Mouse (Mus musculus) midbrain, embryonic 12.5 days (tissue): ENCODE results near the gene Noxa1. TPM values are rescaled to one million over a fixed set of nuclear protein-coding genes. Genes with fewer than 3 reads are reported as not detected.

Experiments used
- ATAC-seq: fragments of 200-750 bp; cut with Nextera tagmentation; 2 replicates; pipeline ENCODE4 v1.8.0; 2017; ENCODE audit warnings: low read depth, moderate TSS enrichment, moderate library complexity; ENCODE audit not compliant: low FRiP score
- H3K27ac ChIP-seq: fragments of 300-500 bp; sonication (generic); replicated peaks from 2 replicates; pipeline ENCODE4 v1.5.1; 2016; ENCODE audit warnings: mild to moderate bottlenecking
- H3K27me3 ChIP-seq: fragments of 300-500 bp; sonication (generic); 2 replicates; pipeline ENCODE4 v1.6.1; 2016; ENCODE audit warnings: mild to moderate bottlenecking
- H3K36me3 ChIP-seq: fragments of 300-500 bp; sonication (generic); 2 replicates; pipeline ENCODE4 v1.6.1; 2016
- H3K4me1 ChIP-seq: fragments of 300-500 bp; sonication (generic); 2 replicates; pipeline ENCODE4 v1.6.1; 2016
- H3K4me2 ChIP-seq: fragments of 300-500 bp; sonication (generic); replicated peaks from 2 replicates; pipeline ENCODE4 v1.6.1; 2016; ENCODE audit warnings: mild to moderate bottlenecking, moderate library complexity
- H3K4me3 ChIP-seq: fragments of 300-500 bp; sonication (generic); 2 replicates; pipeline ENCODE4 v1.5.1; 2016; ENCODE audit warnings: mild to moderate bottlenecking
- H3K9ac ChIP-seq: fragments of 300-500 bp; sonication (generic); replicated peaks from 2 replicates; pipeline ENCODE4 v1.6.1; 2016; ENCODE audit warnings: mild to moderate bottlenecking, moderate library complexity
- H3K9me3 ChIP-seq: fragments of 300-500 bp; sonication (generic); 2 replicates; pipeline ENCODE4 v1.6.1; 2016; ENCODE audit warnings: mild to moderate bottlenecking
- WGBS: fragments of 180-500 bp; shearing (Covaris S2); methylation state at CpG from one replicate; pipeline ENCODE4 v1.1.7; 2016; 5-methylcytosine and 5-hydroxymethylcytosine counted together
- microRNA-seq: library from miRNA; unstranded; fragments of <30 nt; microRNA quantifications from one replicate; pipeline ENCODE4, GENCODE M21; 2017
- polyA plus RNA-seq: library from polyadenylated mRNA; unstranded; fragments of >200 nt; fragmentation: Nextera tagmentation; extraction: Ambion mirVana; gene quantifications from 2 replicates; pipeline ENCODE4 v1.2.1, GENCODE M21; 2016

Gene Noxa1
- polyA plus RNA-seq, 1 experiment from 2014 or later: not detected

- Histone ChIP-seq H3K27me3 (no peaks in the 10 kb centered on the region), H3K4me1 (peaks cover 13% of the 10 kb centered on the region), H3K9ac (no peak overlapping the region), H3K4me2 (no peak overlapping the region), H3K4me3 (no peak overlapping the region), H3K36me3 (peaks cover 47% of the 10 kb centered on the region), H3K9me3 (no peaks in the 10 kb centered on the region), H3K27ac (no peak overlapping the region)
- no peak for ATAC-seq
- WGBS: 95% methylated on average over 7 of the region's 7 CpGs
Observed at GRCm38 (mm10) chr2:25058926-25059325, 36.0 kb downstream of the Noxa1 start.

- H3K27ac ChIP-seq: no peak overlapping the region
- H3K4me2 ChIP-seq: peak overlapping the region; percentile 93
- H3K9me3 ChIP-seq: no peaks in the 10 kb centered on the region
- H3K4me3 ChIP-seq: peak overlapping the region; percentile 88
- H3K9ac ChIP-seq: peak overlapping the region; percentile 79
- WGBS: 91% methylated on average over 21 of the region's 21 CpGs
- peaks cover 13% of the 10 kb centered on the region for H3K4me1 ChIP-seq
- H3K27me3 ChIP-seq: no peaks in the 10 kb centered on the region
- no peak for ATAC-seq
- peaks cover 35% of the 10 kb centered on the region for H3K36me3 ChIP-seq
Observed at GRCm38 (mm10) chr2:25055409-25056155, 39.4 kb downstream of the Noxa1 start.

GRCm38 (mm10) chr2:25055068-25055405 lies 39.9 kb downstream of the Noxa1 start:
- Histone ChIP-seq H3K9ac (peak overlapping the region; percentile 79), H3K36me3 (peaks cover 29% of the 10 kb centered on the region; the same call in 1 of the 2 replicates), H3K4me1 (peaks cover 13% of the 10 kb centered on the region), H3K9me3 (no peaks in the 10 kb centered on the region), H3K4me3 (peak overlapping the region; percentile 88), H3K27ac (no peak overlapping the region), H3K27me3 (no peaks in the 10 kb centered on the region), H3K4me2 (peak overlapping the region; percentile 93)
- ATAC-seq: peak; percentile 0; the same call in 1 of the 2 replicates
- 60% methylated on average over 2 of the region's 2 CpGs for WGBS

- peak; percentile 94 for ATAC-seq
- Histone ChIP-seq H3K4me2 (peak within 1 kb of the TSS; percentile 93), H3K9me3 (no peaks in the 10 kb centered on the region), H3K27me3 (no peaks in the 10 kb centered on the region), H3K4me1 (peaks cover 13% of the 10 kb centered on the region), H3K36me3 (peaks cover 25% of the 10 kb centered on the region; the same call in 1 of the 2 replicates), H3K9ac (peak within 1 kb of the TSS; percentile 79), H3K4me3 (peak within 1 kb of the TSS; percentile 88), H3K27ac (peak within 1 kb of the TSS; percentile 56)
- 6% methylated on average over 47 of the region's 47 CpGs for WGBS
Observed at GRCm38 (mm10) chr2:25054221-25055067, 40.5 kb downstream of the Noxa1 start, which contains the start of gene Nsmf. TSS of gene Nsmf (plus strand) at chr2:25054355.

DNA sequence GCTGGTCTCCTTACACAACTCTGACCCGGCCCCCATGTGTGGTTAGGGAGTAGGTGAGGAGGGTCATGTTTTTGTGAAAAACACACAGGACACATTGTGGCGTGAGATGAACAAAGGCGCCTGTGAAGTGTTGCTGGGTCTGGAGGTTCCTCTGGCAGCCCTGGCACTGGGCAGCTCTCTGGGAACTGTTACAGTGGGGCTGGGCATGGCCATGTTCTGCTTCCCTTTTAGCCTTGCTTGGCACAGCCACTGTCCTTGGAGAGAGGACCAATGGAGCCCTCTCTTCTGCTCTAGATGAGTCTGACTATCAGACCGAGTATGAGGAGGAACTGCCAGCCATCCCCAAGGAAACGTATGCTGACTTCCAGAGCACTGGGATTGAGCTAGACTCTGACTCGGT lies 41.8 kb downstream of the Noxa1 start:
- Histone ChIP-seq H3K4me3 (no peak overlapping the region), H3K9ac (no peak overlapping the region), H3K27me3 (no peaks in the 10 kb centered on the region), H3K9me3 (no peaks in the 10 kb centered on the region), H3K27ac (no peak overlapping the region), H3K4me1 (peaks cover 13% of the 10 kb centered on the region), H3K4me2 (no peak overlapping the region), H3K36me3 (peaks cover 16% of the 10 kb centered on the region; the same call in 1 of the 2 replicates)
- no peak for ATAC-seq
- WGBS: 87% methylated on average over 6 of the region's 6 CpGs

GRCm38 (mm10) chr2:25051450-25051849 lies 43.5 kb downstream of the Noxa1 start:
- no peaks in the 10 kb centered on the region for H3K9me3 ChIP-seq
- no peak overlapping the region for H3K4me3 ChIP-seq
- H3K4me1 ChIP-seq: peaks cover 13% of the 10 kb centered on the region
- no peak overlapping the region for H3K27ac ChIP-seq
- peaks cover 4% of the 10 kb centered on the region; the same call in 1 of the 2 replicates for H3K36me3 ChIP-seq
- ATAC-seq: no peak
- H3K9ac ChIP-seq: no peak overlapping the region
- no peaks in the 10 kb centered on the region for H3K27me3 ChIP-seq
- WGBS: 88% methylated on average over 8 of the region's 8 CpGs
- no peak overlapping the region for H3K4me2 ChIP-seq

DNA sequence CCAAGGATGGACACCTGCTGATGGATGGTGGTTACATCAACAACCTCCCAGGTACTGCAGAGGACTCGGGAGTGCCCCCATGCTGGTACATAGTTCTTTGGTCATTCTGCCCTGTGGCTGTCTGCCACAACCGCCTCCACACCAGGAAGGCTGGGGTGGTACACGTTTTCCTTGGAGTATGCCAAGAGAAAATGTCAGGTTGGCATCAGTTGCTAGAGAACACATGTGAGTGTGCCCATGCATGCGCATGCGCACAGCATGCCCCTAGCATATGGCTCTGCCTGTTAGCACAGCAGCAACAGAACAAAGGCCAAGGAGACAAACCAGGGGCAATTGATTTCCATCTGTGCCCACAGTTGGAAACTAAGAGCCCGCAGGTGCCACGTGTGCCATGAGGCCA lies 44.0 kb downstream of the Noxa1 start:
- Histone ChIP-seq H3K9ac (no peak overlapping the region), H3K9me3 (no peaks in the 10 kb centered on the region), H3K36me3 (peaks cover 3% of the 10 kb centered on the region; the same call in 1 of the 2 replicates), H3K4me1 (peaks cover 13% of the 10 kb centered on the region), H3K4me2 (no peak overlapping the region), H3K27ac (no peak overlapping the region), H3K4me3 (no peak overlapping the region), H3K27me3 (no peaks in the 10 kb centered on the region)
- ATAC-seq: no peak
- 92% methylated on average over 7 of the region's 7 CpGs for WGBS

GRCm38 (mm10) chr2:25040089-25040488 lies 54.9 kb downstream of the Noxa1 start:
- H3K4me2 ChIP-seq: no peak overlapping the region
- no peak overlapping the region for H3K9ac ChIP-seq
- ATAC-seq: no peak
- 87% methylated on average over 5 of the region's 5 CpGs for WGBS
- H3K36me3 ChIP-seq: no peaks in the 10 kb centered on the region
- no peak overlapping the region for H3K4me3 ChIP-seq
- no peaks in the 10 kb centered on the region for H3K4me1 ChIP-seq
- no peaks in the 10 kb centered on the region for H3K27me3 ChIP-seq
- H3K27ac ChIP-seq: no peak overlapping the region
- no peaks in the 10 kb centered on the region for H3K9me3 ChIP-seq

Small RNAs within 50 kb of the gene (microRNA-seq; reads per million reads assigned to microRNA genes)
- not detected for gene Gm24328
- not detected for gene Mir7664

Other genes starting within 250 kb of the Noxa1 start
- 136 and 141 TPM in 2 replicates for gene Ehmt1, start 175.5 kb downstream of the Noxa1 start, polyA plus RNA-seq
- 14.0 and 17.0 TPM in 2 replicates for gene Arrdc1, start 159.9 kb downstream of the Noxa1 start, polyA plus RNA-seq
- 19.8 and 24.7 TPM in 2 replicates for gene Zmynd19, start 145.4 kb downstream of the Noxa1 start, polyA plus RNA-seq
- 29.4 and 35.7 TPM in 2 replicates for gene Dph7, start 132.7 kb downstream of the Noxa1 start, polyA plus RNA-seq
- 140 TPM in 2 replicates for gene Mrpl41, start 120.1 kb downstream of the Noxa1 start, polyA plus RNA-seq
- 3.6 and 5.5 TPM in 2 replicates for gene Pnpla7, start 119.1 kb downstream of the Noxa1 start, polyA plus RNA-seq
- 102 and 104 TPM in 2 replicates for gene Nsmf, start 40.8 kb downstream of the Noxa1 start, polyA plus RNA-seq
- not detected in 2 replicates for gene Entpd8, start 14.8 kb downstream of the Noxa1 start, polyA plus RNA-seq
- gene Nrarp, start 85.6 kb upstream of the Noxa1 start, polyA plus RNA-seq: 91.2 and 92.1 TPM in 2 replicates
- 1.4 and 1.6 TPM in 2 replicates for gene Tor4a, start 101.7 kb upstream of the Noxa1 start, polyA plus RNA-seq
- gene Nelfb, start 116.3 kb upstream of the Noxa1 start, polyA plus RNA-seq: 118 and 123 TPM in 2 replicates
- gene Stpg3, start 119.5 kb upstream of the Noxa1 start, polyA plus RNA-seq: not detected in 2 replicates
- 0.21 and 1.6 TPM in 2 replicates for gene Fam166a, start 123.6 kb upstream of the Noxa1 start, polyA plus RNA-seq
- gene Tubb4b, start 129.6 kb upstream of the Noxa1 start, polyA plus RNA-seq: 460 and 476 TPM in 2 replicates
- not detected in 2 replicates for gene Slc34a3, start 139.2 kb upstream of the Noxa1 start, polyA plus RNA-seq
- not detected in 2 replicates for gene Rnf224, start 141.6 kb upstream of the Noxa1 start, polyA plus RNA-seq
- 31.9 and 35.3 TPM in 2 replicates for gene Rnf208, start 147.1 kb upstream of the Noxa1 start, polyA plus RNA-seq
- not detected in 2 replicates for gene Cysrt1, start 147.3 kb upstream of the Noxa1 start, polyA plus RNA-seq
- gene AL732309.1, start 151.7 kb upstream of the Noxa1 start, polyA plus RNA-seq: 5.1 and 5.2 TPM in 2 replicates
- gene Tmem203, start 160.3 kb upstream of the Noxa1 start, polyA plus RNA-seq: 20.6 and 23.6 TPM in 2 replicates
- 10.1 and 10.2 TPM in 2 replicates for gene Tprn, start 167.5 kb upstream of the Noxa1 start, polyA plus RNA-seq
- 210 and 216 TPM in 2 replicates for gene Ssna1, start 177.3 kb upstream of the Noxa1 start, polyA plus RNA-seq
- 143 and 144 TPM in 2 replicates for gene Anapc2, start 177.3 kb upstream of the Noxa1 start, polyA plus RNA-seq
- not detected in 2 replicates for gene Tmem210, start 193.0 kb upstream of the Noxa1 start, polyA plus RNA-seq
- not detected in 2 replicates for gene Lrrc26, start 194.8 kb upstream of the Noxa1 start, polyA plus RNA-seq
- gene Grin1, start 224.0 kb upstream of the Noxa1 start, polyA plus RNA-seq: 6.1 and 8.2 TPM in 2 replicates
- 72.2 and 72.9 TPM in 2 replicates for gene Man1b1, start 237.2 kb upstream of the Noxa1 start, polyA plus RNA-seq